Mouse (Mus musculus): Measurements from ENCODE around the gene Deaf1. TPM values are rescaled to one million over a fixed set of nuclear protein-coding genes. Genes with fewer than 3 reads are reported as not detected.
A peak's percentile ranks its signal among the peaks of the same experiment; 100 is the strongest.

The Deaf1 gene
- polyA plus RNA-seq, 1 experiment from 2014 or later = 29.4 TPM

DNA sequence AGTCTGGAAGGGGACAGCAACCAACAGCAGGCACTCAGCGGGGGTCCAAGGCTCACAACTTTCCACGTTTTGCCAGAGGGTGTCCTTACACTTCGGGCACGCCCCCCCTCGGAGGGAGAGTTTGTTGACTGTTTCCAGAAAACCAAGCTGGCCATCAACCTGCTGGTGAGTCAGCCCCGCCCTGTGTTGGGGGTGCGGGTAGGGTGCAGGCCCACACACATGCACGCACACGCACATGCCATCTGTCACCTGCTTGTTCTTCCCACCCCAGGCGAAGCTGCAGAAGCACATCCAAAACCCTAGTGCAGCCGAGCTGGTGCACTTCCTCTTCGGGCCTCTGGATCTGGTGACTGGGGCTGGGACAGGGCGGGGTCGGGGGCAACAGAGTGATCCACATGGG is 29.5 kb upstream of the Deaf1 start:
- Histone ChIP-seq H3K9ac (no peak overlapping the region), H3K36me3 (no peaks in the 10 kb centered on the region), H3K4me1 (replicated peaks) (0 out of 2 replicates have a peak, but pooled peaks cover 2% of the 10 kb centered on the region), H3K27ac (no peak overlapping the region), H3K9me3 (replicated peaks) (no peaks in the 10 kb centered on the region), H3K27me3 (peaks cover 34% of the 10 kb centered on the region), H3K4me2 (no peak overlapping the region), H3K4me3 (no peak overlapping the region)
- 71% methylated on average over 14 of the region's 14 CpGs for WGBS
- no peak for ATAC-seq (replicated peaks; ENCODE audit: insufficient number of reproducible peaks, insufficient read depth, low FRiP score, low read depth)

DNA sequence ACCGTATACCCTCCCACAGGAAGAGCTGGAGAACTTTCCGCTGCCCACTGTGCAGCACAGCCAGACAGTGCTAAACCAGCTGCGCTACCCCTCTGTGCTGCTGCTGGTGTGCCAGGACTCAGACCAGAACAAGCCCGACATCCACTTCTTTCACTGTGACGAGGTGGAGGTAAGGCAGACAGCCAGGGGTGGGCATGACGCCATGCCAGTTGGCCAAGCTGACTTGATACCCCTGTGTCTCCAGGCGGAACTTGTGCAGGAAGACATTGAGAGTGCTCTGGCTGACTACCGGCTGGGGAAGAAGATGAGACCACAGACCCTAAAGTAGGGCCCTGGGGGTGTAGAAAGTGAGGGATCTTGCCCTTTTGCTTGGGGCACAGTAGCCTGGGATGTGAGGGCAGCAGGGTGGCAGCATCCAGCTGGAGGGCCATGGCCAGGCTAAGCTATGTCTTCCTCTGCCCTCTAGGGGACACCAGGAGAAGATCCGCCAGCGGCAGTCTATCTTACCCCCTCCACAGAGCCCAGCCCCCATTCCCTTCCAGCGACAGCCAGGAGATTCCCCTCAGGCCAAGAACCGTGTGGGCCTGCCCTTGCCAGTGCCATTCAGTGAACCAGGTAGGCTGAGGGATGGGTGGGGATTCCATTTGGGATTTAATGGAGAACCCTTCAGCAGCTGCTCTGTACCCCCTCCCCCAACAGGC is 28.3 kb upstream of the Deaf1 start:
- 52% methylated on average over 12 of the region's 12 CpGs for WGBS
- H3K4me1 ChIP-seq (replicated peaks) = no peaks in the 10 kb centered on the region
- no peak overlapping the region for H3K9ac ChIP-seq
- H3K9me3 ChIP-seq (replicated peaks) = no peaks in the 10 kb centered on the region
- no peak overlapping the region for H3K4me2 ChIP-seq
- no peak for ATAC-seq (replicated peaks; ENCODE audit: insufficient number of reproducible peaks, insufficient read depth, low FRiP score, low read depth)
- H3K4me3 ChIP-seq = no peak overlapping the region
- H3K27ac ChIP-seq = no peak overlapping the region
- H3K27me3 ChIP-seq = peaks cover 22% of the 10 kb centered on the region
- no peaks in the 10 kb centered on the region for H3K36me3 ChIP-seq

DNA sequence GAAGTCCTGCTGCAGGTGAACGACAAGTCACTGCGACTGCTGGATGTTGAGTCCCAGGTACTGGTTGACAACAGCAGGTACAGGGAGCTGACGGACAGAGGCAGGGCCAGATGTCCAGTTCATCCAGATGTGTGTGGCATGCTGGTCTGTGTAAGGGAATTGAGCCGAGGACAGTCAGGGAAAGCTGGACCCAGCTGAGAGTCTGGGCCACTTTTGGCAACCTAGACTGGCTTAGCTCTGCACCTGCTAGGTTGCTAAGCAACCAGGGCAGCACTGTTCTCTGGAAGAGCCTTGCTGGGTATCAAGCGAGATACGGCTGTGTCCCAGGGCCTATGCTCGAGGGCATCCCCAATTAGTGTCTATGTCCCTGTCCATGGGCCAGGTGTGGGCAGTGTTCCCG is 27.6 kb upstream of the Deaf1 start:
- H3K4me1 ChIP-seq (replicated peaks) = no peaks in the 10 kb centered on the region
- H3K9me3 ChIP-seq (replicated peaks) = no peaks in the 10 kb centered on the region
- H3K4me3 ChIP-seq = no peak overlapping the region
- no peak for ATAC-seq (replicated peaks; ENCODE audit: insufficient number of reproducible peaks, insufficient read depth, low FRiP score, low read depth)
- H3K4me2 ChIP-seq = no peak overlapping the region
- no peaks in the 10 kb centered on the region for H3K36me3 ChIP-seq
- H3K27ac ChIP-seq = no peak overlapping the region
- H3K27me3 ChIP-seq = peaks cover 15% of the 10 kb centered on the region; the same call in 1 of the 2 replicates
- no peak overlapping the region for H3K9ac ChIP-seq
- WGBS = 69% methylated on average over 8 of the region's 8 CpGs

DNA sequence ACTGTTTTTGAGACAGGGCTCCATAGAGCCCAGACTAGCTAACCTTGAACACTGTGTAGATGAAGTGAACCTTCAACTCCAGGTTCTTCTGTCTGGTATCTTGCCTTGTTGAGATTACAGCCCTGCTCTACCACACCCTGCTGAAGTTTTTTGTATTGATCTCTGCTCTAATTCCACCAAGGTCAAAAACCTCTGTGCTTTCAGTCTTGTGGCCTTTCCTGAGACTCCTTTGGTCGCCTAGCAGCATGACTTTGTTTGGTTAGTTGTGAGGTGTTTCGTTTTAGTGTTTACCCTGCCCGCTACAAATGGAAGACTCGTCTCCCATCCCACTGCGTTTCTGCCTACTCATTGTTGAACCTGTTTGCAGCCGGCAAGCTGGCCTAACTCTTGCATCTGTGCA is 23.6 kb upstream of the Deaf1 start:
- no peak for ATAC-seq (replicated peaks; ENCODE audit: insufficient number of reproducible peaks, insufficient read depth, low FRiP score, low read depth)
- Histone ChIP-seq H3K27me3 (peaks cover 6% of the 10 kb centered on the region; the same call in 1 of the 2 replicates), H3K4me1 (replicated peaks) (no peaks in the 10 kb centered on the region), H3K36me3 (no peaks in the 10 kb centered on the region), H3K9me3 (replicated peaks) (no peaks in the 10 kb centered on the region), H3K4me2 (no peak overlapping the region), H3K9ac (no peak overlapping the region), H3K27ac (no peak overlapping the region), H3K4me3 (no peak overlapping the region)
- 72% methylated on average over 6 of the region's 6 CpGs for WGBS

DNA sequence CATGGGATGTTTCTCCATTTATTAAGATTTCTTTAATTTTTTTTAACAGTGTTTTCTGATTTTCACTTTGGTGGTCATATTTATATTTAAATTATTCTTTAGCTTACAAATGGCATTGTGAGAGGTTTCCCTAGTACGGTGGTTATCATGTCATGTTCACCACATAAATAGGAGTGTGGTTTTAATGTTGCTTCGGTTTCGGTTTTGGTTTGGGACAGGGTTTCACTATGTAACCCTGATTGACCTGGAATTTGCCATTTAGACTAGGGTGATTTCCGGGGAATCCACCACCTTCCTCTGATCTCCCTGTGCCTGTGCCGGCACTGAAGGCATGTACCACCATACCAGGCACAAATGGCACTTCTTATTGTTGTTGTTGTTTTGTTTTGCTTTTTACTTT is 17.3 kb upstream of the Deaf1 start:
- 81% methylated on average over 5 of the region's 5 CpGs for WGBS
- Histone ChIP-seq H3K27me3 (0 out of 2 replicates have a peak, but pooled peaks cover 2% of the 10 kb centered on the region), H3K9me3 (replicated peaks) (no peaks in the 10 kb centered on the region), H3K4me1 (replicated peaks) (no peaks in the 10 kb centered on the region), H3K27ac (no peak overlapping the region), H3K36me3 (no peaks in the 10 kb centered on the region), H3K4me3 (no peak overlapping the region), H3K4me2 (no peak overlapping the region), H3K9ac (no peak overlapping the region)
- ATAC-seq (replicated peaks; ENCODE audit: insufficient number of reproducible peaks, insufficient read depth, low FRiP score, low read depth) = no peak

DNA sequence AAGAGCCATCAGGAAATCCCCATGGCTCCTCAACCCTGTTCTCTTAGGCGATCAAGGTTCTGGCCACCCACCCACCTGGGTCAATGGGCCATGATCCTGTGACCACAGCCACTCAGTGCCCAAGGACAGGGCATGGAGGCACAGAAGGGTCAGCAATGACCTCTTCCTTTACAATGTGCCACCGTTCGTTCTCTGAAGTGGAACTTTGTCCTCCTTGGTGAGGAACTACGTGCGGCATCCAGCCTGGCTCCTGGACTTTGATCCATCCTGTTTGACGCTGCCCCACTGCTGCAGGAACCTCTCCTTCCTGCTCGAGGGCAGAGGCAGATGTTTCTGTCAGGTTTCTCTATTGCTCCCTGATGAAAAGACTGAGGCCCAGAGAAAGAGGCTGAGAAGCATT is 16.2 kb upstream of the Deaf1 start:
- H3K4me2 ChIP-seq = no peak overlapping the region
- no peak overlapping the region for H3K9ac ChIP-seq
- no peak overlapping the region for H3K27ac ChIP-seq
- H3K4me1 ChIP-seq (replicated peaks) = peaks cover 7% of the 10 kb centered on the region
- 66% methylated on average over 7 of the region's 7 CpGs for WGBS
- H3K36me3 ChIP-seq = no peaks in the 10 kb centered on the region
- no peak for ATAC-seq (replicated peaks; ENCODE audit: insufficient number of reproducible peaks, insufficient read depth, low FRiP score, low read depth)
- no peaks in the 10 kb centered on the region for H3K9me3 ChIP-seq (replicated peaks)
- no peak overlapping the region for H3K4me3 ChIP-seq
- H3K27me3 ChIP-seq = peaks cover 9% of the 10 kb centered on the region

DNA sequence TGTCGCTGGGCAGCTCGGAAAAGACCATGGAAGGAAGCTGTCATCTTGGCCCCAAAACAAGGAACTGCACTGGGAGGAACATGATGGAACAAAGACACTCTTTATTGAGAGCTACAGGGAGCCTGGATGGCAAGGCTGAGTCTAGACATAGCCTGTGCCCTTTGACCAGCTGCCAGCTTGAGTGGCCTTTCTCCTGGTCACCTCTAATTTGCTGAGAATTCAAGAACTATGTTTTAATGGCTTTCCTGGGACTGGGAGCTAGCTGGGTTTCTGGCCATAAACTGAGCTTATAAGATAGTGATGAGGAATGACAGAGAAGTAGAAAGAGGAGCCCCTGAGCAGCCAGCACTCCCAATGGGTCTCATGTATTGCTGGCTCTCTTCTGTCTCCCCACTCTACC is 15.7 kb upstream of the Deaf1 start:
- no peak overlapping the region for H3K9ac ChIP-seq
- peaks cover 10% of the 10 kb centered on the region for H3K4me1 ChIP-seq (replicated peaks)
- ATAC-seq (replicated peaks; ENCODE audit: insufficient number of reproducible peaks, insufficient read depth, low FRiP score, low read depth) = no peak
- no peak overlapping the region for H3K4me2 ChIP-seq
- H3K27ac ChIP-seq = no peak overlapping the region
- H3K36me3 ChIP-seq = no peaks in the 10 kb centered on the region
- WGBS = 68% methylated on average over 2 of the region's 2 CpGs
- no peaks in the 10 kb centered on the region for H3K9me3 ChIP-seq (replicated peaks)
- H3K4me3 ChIP-seq = no peak overlapping the region
- H3K27me3 ChIP-seq = peaks cover 12% of the 10 kb centered on the region

DNA sequence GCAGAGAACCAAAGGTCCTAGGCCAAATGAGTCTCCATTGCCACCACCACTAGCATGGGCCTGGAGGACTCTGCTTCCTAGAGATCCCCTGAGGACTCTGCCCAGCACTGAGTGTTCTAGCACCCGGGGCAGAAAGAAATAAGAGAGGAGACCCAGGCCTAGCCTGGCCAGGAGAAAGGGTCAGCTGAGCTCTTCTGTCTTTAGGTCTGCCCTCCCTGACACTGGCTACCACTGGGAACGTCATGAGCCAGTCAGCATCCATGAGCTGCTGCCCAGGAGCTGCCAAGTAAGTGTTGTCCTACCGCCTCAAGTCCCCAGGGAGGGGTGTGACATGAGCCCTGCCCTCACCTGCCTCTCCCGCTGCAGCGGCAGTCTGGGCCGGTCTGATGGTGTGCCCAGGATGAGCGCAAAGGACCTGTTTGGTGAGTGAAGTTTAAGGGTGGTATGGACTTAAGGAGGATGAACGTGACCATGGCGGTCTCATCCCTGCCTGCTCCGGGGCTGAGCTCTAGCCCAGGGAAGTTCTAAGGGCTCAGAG is 14.3 kb upstream of the Deaf1 start:
- Histone ChIP-seq H3K36me3 (no peaks in the 10 kb centered on the region), H3K27me3 (peaks cover 12% of the 10 kb centered on the region), H3K9me3 (replicated peaks) (no peaks in the 10 kb centered on the region), H3K4me3 (no peak overlapping the region), H3K4me1 (replicated peaks) (peaks cover 10% of the 10 kb centered on the region), H3K4me2 (no peak overlapping the region), H3K9ac (no peak overlapping the region), H3K27ac (no peak overlapping the region)
- ATAC-seq (replicated peaks; ENCODE audit: insufficient number of reproducible peaks, insufficient read depth, low FRiP score, low read depth) = no peak
- 84% methylated on average over 10 of the region's 10 CpGs for WGBS

DNA sequence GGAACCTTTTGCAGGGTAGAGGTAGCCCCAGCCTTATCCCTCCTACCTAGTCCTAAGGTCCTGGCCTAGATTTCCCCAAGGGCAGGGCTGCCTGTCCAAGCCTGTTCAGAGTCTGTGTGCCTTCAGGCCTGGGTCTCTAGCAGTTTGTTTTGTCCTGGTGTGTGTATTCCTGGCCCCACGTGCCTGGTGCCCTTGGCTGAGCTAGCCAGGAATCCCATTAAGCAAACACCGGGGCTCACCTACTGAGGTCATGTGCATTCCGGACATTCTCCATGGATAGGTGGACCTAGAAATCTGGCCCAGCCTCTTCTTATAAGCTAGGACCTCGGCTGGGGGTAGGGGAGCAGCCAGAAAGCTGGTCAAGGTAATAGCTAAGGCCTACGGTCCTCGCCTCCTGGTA is 13.0 kb upstream of the Deaf1 start:
- Histone ChIP-seq H3K36me3 (no peaks in the 10 kb centered on the region), H3K4me1 (replicated peaks) (peaks cover 10% of the 10 kb centered on the region), H3K4me2 (no peak overlapping the region), H3K9ac (no peak overlapping the region), H3K27me3 (peaks cover 12% of the 10 kb centered on the region), H3K4me3 (no peak overlapping the region), H3K27ac (no peak overlapping the region), H3K9me3 (replicated peaks) (no peaks in the 10 kb centered on the region)
- ATAC-seq (replicated peaks; ENCODE audit: insufficient number of reproducible peaks, insufficient read depth, low FRiP score, low read depth) = no peak
- 82% methylated on average over 6 of the region's 6 CpGs for WGBS

DNA sequence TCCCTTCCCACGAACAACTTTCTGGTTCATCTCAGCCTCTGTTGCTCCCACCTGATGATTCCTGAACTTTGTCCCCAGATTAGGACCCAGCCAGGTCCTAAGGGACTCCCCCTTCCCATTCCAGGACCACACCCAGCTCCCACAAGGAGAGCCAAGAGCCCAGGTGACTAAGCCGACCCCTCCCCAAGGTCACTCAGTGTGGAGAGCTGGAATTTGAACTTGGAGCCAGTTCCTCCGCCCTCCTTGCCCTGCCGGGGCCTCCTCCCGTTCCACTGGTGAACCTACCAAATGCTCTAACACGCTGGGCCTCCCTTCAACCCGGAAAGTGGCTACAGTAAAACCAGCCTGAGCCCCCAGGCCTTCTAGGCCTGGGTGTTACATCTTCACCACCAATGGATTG is 12.5 kb upstream of the Deaf1 start:
- H3K4me1 ChIP-seq (replicated peaks) = peaks cover 10% of the 10 kb centered on the region
- no peaks in the 10 kb centered on the region for H3K36me3 ChIP-seq
- H3K9me3 ChIP-seq (replicated peaks) = no peaks in the 10 kb centered on the region
- no peak overlapping the region for H3K4me2 ChIP-seq
- no peak for ATAC-seq (replicated peaks; ENCODE audit: insufficient number of reproducible peaks, insufficient read depth, low FRiP score, low read depth)
- H3K27me3 ChIP-seq = peaks cover 12% of the 10 kb centered on the region
- no peak overlapping the region for H3K27ac ChIP-seq
- WGBS = 80% methylated on average over 7 of the region's 7 CpGs
- no peak overlapping the region for H3K4me3 ChIP-seq
- no peak overlapping the region for H3K9ac ChIP-seq

DNA sequence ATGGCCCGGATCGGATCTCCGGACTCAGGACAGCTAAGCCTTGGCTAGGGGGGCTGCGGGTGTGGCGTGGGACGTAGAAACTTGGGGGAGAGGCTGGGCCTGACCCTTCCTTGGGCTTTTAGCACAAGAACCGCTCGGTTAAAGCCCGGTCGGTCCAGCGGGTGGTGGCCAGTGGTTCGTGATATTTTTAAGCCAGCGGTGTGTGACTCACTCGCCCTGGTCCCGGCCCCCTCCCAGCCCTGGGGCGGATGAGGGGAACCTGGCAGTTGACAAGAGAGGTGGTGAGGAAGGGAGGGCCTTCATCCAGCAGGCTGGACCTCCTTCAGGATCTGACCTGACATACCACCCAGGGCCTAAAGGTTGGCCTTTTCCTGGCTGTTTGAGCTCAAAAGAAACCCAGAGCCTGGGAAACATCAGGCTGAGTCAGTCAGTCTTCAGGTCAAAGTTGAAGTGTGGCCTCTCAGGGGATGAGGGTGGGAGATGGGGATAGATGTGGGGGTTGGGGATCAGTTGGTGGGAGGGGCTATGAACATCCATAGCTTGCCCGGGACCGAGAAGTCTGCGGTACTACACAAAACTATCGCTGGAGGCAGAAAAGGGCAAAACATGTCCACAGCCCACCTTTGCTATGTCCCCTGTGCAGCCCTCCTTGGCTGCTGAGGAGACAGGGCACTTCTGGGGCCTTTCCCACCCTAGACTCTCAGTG is 11.9 kb upstream of the Deaf1 start:
- peak overlapping the region; percentile 43; the same call in 1 of the 2 replicates for H3K9ac ChIP-seq
- peaks cover 10% of the 10 kb centered on the region for H3K4me1 ChIP-seq (replicated peaks)
- H3K36me3 ChIP-seq = no peaks in the 10 kb centered on the region; the same call in 1 of the 2 replicates
- peak; percentile 6; the same call in 1 of the 2 replicates for ATAC-seq (replicated peaks; ENCODE audit: insufficient number of reproducible peaks, insufficient read depth, low FRiP score, low read depth)
- H3K4me2 ChIP-seq = peak overlapping the region; percentile 59
- no peaks in the 10 kb centered on the region for H3K9me3 ChIP-seq (replicated peaks)
- peaks cover 12% of the 10 kb centered on the region for H3K27me3 ChIP-seq
- no peak overlapping the region for H3K27ac ChIP-seq
- H3K4me3 ChIP-seq = peak overlapping the region; percentile 33
- WGBS = 44% methylated on average over 20 of the region's 20 CpGs

Measured in heart, embryonic 15.5 days (tissue).